Mouse (Mus musculus): ENCODE measurements around the gene Qrfp. TPM values are rescaled to one million over a fixed set of nuclear protein-coding genes. Genes with fewer than 3 reads are reported as not detected.

The Qrfp gene
- polyA plus RNA-seq, 2 experiments: not detected

- no peaks in the 10 kb centered on the region for H3K36me3 ChIP-seq (replicated peaks; ENCODE audit: control insufficient read depth, insufficient read depth, low read depth)
- ATAC-seq (ENCODE audit: insufficient read depth) (no peak), DNase-seq (ENCODE audit: low read depth in 3 of 3, low spot score in 3 of 3) (no peak)
- no peak overlapping the region for H3K4me3 ChIP-seq (ENCODE audit: insufficient read depth in 1 of 2, low read depth in 2 of 2, low read length in 2 of 2)
- H3K27me3 ChIP-seq (ENCODE audit: control insufficient read depth, insufficient read depth, low read length): peaks cover 39% of the 10 kb centered on the region
- no peaks in the 10 kb centered on the region for H3K4me1 ChIP-seq (replicated peaks; ENCODE audit: control insufficient read depth in 2 of 2, insufficient read depth in 2 of 2, low read length in 1 of 2)
- no peak for TF ChIP-seq CTCF (IDR thresholded peaks at IDR 0.05; ENCODE audit: low read depth)
- TF ChIP-seq EP300 (IDR thresholded peaks at IDR 0.05; ENCODE audit: low read depth): no peak
- 11% methylated on average over 10 of the region's 10 CpGs for WGBS (ENCODE audit: insufficient replicate concordance)
- H3K9ac ChIP-seq (replicated peaks): no peak overlapping the region
- H3K9me3 ChIP-seq (ENCODE audit: control insufficient read depth, low read length): no peaks in the 10 kb centered on the region
- no peak overlapping the region for H3K27ac ChIP-seq
- H3K4me2 ChIP-seq (ENCODE audit: low read depth): no peak overlapping the region
Measured at GRCm38 (mm10) chr2:31844729-31845136, 34.4 kb upstream of the Qrfp start.

GRCm38 (mm10) chr2:31838868-31839267 is 28.5 kb upstream of the Qrfp start:
- no peak overlapping the region for H3K9ac ChIP-seq (replicated peaks)
- TF ChIP-seq CTCF (IDR thresholded peaks at IDR 0.05; ENCODE audit: low read depth) (no peak), EP300 (IDR thresholded peaks at IDR 0.05; ENCODE audit: low read depth) (no peak)
- 46% methylated on average over 1 of the region's 1 CpGs for WGBS (ENCODE audit: insufficient replicate concordance)
- peaks cover 4% of the 10 kb centered on the region for H3K27me3 ChIP-seq (ENCODE audit: control insufficient read depth, insufficient read depth, low read length)
- H3K9me3 ChIP-seq (ENCODE audit: control insufficient read depth, low read length): no peaks in the 10 kb centered on the region
- ATAC-seq (ENCODE audit: insufficient read depth) (no peak), DNase-seq (ENCODE audit: low read depth in 3 of 3, low spot score in 3 of 3) (no peak)
- no peak overlapping the region for H3K4me2 ChIP-seq (ENCODE audit: low read depth)
- H3K36me3 ChIP-seq (replicated peaks; ENCODE audit: control insufficient read depth, insufficient read depth, low read depth): no peaks in the 10 kb centered on the region
- no peaks in the 10 kb centered on the region for H3K4me1 ChIP-seq (replicated peaks; ENCODE audit: control insufficient read depth in 2 of 2, insufficient read depth in 2 of 2, low read length in 1 of 2)
- H3K4me3 ChIP-seq (ENCODE audit: insufficient read depth in 1 of 2, low read depth in 2 of 2, low read length in 2 of 2): no peak overlapping the region
- H3K27ac ChIP-seq: no peak overlapping the region

- no peak for ATAC-seq (ENCODE audit: insufficient read depth)
- Histone ChIP-seq H3K36me3 (replicated peaks; ENCODE audit: control insufficient read depth, insufficient read depth, low read depth) (no peaks in the 10 kb centered on the region), H3K9ac (replicated peaks) (no peak overlapping the region), H3K4me3 (ENCODE audit: insufficient read depth in 1 of 2, low read depth in 2 of 2, low read length in 2 of 2) (no peak overlapping the region), H3K4me1 (replicated peaks; ENCODE audit: control insufficient read depth in 2 of 2, insufficient read depth in 2 of 2, low read length in 1 of 2) (no peaks in the 10 kb centered on the region), H3K4me2 (ENCODE audit: low read depth) (no peak overlapping the region), H3K27ac (no peak overlapping the region), H3K27me3 (ENCODE audit: control insufficient read depth, insufficient read depth, low read length) (no peaks in the 10 kb centered on the region), H3K9me3 (ENCODE audit: control insufficient read depth, low read length) (no peaks in the 10 kb centered on the region)
- TF ChIP-seq EP300 (IDR thresholded peaks at IDR 0.05; ENCODE audit: low read depth): no peak
- WGBS (ENCODE audit: insufficient replicate concordance): 28% methylated on average over 6 of the region's 6 CpGs
- DNase-seq (ENCODE audit: low read depth in 3 of 3, low spot score in 3 of 3): no peak
Measured at GRCm38 (mm10) chr2:31836985-31837384, 26.6 kb upstream of the Qrfp start.

GRCm38 (mm10) chr2:31836091-31836490 is 25.7 kb upstream of the Qrfp start:
- H3K4me2 ChIP-seq (ENCODE audit: low read depth): no peak overlapping the region
- no peaks in the 10 kb centered on the region for H3K36me3 ChIP-seq (replicated peaks; ENCODE audit: control insufficient read depth, insufficient read depth, low read depth)
- no peaks in the 10 kb centered on the region for H3K27me3 ChIP-seq (ENCODE audit: control insufficient read depth, insufficient read depth, low read length)
- 60% methylated on average over 10 of the region's 10 CpGs for WGBS (ENCODE audit: insufficient replicate concordance)
- DNase-seq (ENCODE audit: low read depth in 3 of 3, low spot score in 3 of 3) (no peak), ATAC-seq (ENCODE audit: insufficient read depth) (no peak)
- no peak overlapping the region for H3K27ac ChIP-seq
- no peak overlapping the region for H3K9ac ChIP-seq (replicated peaks)
- H3K4me1 ChIP-seq (replicated peaks; ENCODE audit: control insufficient read depth in 2 of 2, insufficient read depth in 2 of 2, low read length in 1 of 2): no peaks in the 10 kb centered on the region
- H3K9me3 ChIP-seq (ENCODE audit: control insufficient read depth, low read length): no peaks in the 10 kb centered on the region
- no peak overlapping the region for H3K4me3 ChIP-seq (ENCODE audit: insufficient read depth in 1 of 2, low read depth in 2 of 2, low read length in 2 of 2)
- TF ChIP-seq EP300 (IDR thresholded peaks at IDR 0.05; ENCODE audit: low read depth): no peak
- no peak for TF ChIP-seq CTCF (IDR thresholded peaks at IDR 0.05; ENCODE audit: low read depth)

GRCm38 (mm10) chr2:31828311-31828825 is 18.0 kb upstream of the Qrfp start:
- TF ChIP-seq EP300 (IDR thresholded peaks at IDR 0.05; ENCODE audit: low read depth) (no peak), CTCF (IDR thresholded peaks at IDR 0.05; ENCODE audit: low read depth) (no peak)
- WGBS (ENCODE audit: insufficient replicate concordance): 34% methylated on average over 4 of the region's 4 CpGs
- Histone ChIP-seq H3K4me2 (ENCODE audit: low read depth) (no peak overlapping the region), H3K36me3 (replicated peaks; ENCODE audit: control insufficient read depth, insufficient read depth, low read depth) (no peaks in the 10 kb centered on the region), H3K27me3 (ENCODE audit: control insufficient read depth, insufficient read depth, low read length) (no peaks in the 10 kb centered on the region), H3K27ac (no peak overlapping the region), H3K9me3 (ENCODE audit: control insufficient read depth, low read length) (no peaks in the 10 kb centered on the region), H3K9ac (replicated peaks) (no peak overlapping the region), H3K4me1 (replicated peaks; ENCODE audit: control insufficient read depth in 2 of 2, insufficient read depth in 2 of 2, low read length in 1 of 2) (0 out of 4 replicates have a peak, but pooled peaks cover 0 to 4% of the 10 kb centered on the region in 2 experiments), H3K4me3 (ENCODE audit: insufficient read depth in 1 of 2, low read depth in 2 of 2, low read length in 2 of 2) (no peak overlapping the region)
- ATAC-seq (ENCODE audit: insufficient read depth) (no peak), DNase-seq (ENCODE audit: low read depth in 3 of 3, low spot score in 3 of 3) (no peak)

All from liver, embryonic 14.5 days (tissue).